Comparison of ENCODE assay signal across 24 mouse cellular contexts in the genomic region with DNA sequence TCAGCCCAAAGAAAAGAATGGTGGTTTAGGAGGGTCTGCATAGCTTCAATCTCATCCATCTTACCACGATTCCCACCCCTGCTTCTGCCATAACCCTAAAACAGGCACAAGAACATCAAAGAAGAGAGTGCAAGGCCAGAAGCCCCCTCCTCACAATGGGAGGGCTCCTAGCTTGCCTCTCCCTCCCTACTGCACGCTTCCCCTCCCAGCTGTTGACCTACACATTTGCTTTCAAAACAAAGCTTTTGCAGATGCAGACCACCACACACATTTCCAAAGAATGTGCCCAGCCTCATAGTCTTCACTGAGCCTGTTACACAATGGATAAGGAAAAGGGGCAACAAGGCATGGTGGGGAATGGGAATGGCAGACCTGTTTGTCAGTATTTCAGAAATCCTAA.
A peak's percentile ranks its signal among the peaks of the same experiment; 100 is the strongest.
DNase-seq lines count a peak whose midpoint lies in the region; ATAC-seq lines count a peak whose summit lies in the region.
"Had no signal": no experiment of that assay in that cellular context is flagged by ENCODE, and none has a peak within 500 bp of the region (broad histone marks: within the 10 kb centered on the region; RNA-seq: fewer than 3 reads in every experiment).

No protein-coding gene starts in this region.

- 45% methylated on average over 2 of the region's 2 CpGs for WGBS in hindbrain, embryonic 11.5 days
- WGBS in hindbrain, embryonic 16.5 days = 33% methylated on average over 2 of the region's 2 CpGs
- WGBS in embryonic facial prominence, embryonic 10.5 days = 49% methylated on average over 2 of the region's 2 CpGs
- WGBS in forebrain, embryonic 13.5 days = 41% methylated on average over 2 of the region's 2 CpGs
- 28% methylated on average over 2 of the region's 2 CpGs for WGBS in midbrain, embryonic 14.5 days

- no peak overlapping the region for H3K4me3 ChIP-seq in hindbrain, embryonic 11.5 days (ENCODE audit: low read depth, low read length)
- no peak overlapping the region for H3K4me3 ChIP-seq in hindbrain, embryonic 16.5 days (ENCODE audit: low read length)
- H3K4me3 ChIP-seq in embryonic facial prominence, embryonic 10.5 days = no peak overlapping the region
- no peak overlapping the region for H3K4me3 ChIP-seq in forebrain, embryonic 13.5 days
- H3K4me3 ChIP-seq in midbrain, embryonic 14.5 days (replicated peaks; ENCODE audit: low read depth, low read length) = no peak overlapping the region
- H3K4me3 ChIP-seq: embryonic facial prominence, embryonic 13.5 days; erythroblast, embryonic 14.5 days; gastrocnemius, adult 2 months; heart, embryonic 10.5 days; left cerebral cortex, adult 2 months; liver, embryonic 13.5 days had no signal

- peaks cover 3% of the 10 kb centered on the region; the same call in 1 of the 2 replicates for H3K9me3 ChIP-seq in hindbrain, embryonic 11.5 days (ENCODE audit: control insufficient read depth, low read length)
- peaks cover 2% of the 10 kb centered on the region; the same call in 1 of the 2 replicates for H3K9me3 ChIP-seq in hindbrain, embryonic 16.5 days (ENCODE audit: control insufficient read depth, low read length)
- peaks cover 10% of the 10 kb centered on the region; the same call in 1 of the 2 replicates for H3K9me3 ChIP-seq in embryonic facial prominence, embryonic 10.5 days
- H3K9me3 ChIP-seq in forebrain, embryonic 13.5 days (replicated peaks) = no peaks in the 10 kb centered on the region; the same call in none of the 2 replicates
- peaks cover 3% of the 10 kb centered on the region; the same call in 1 of the 2 replicates for H3K9me3 ChIP-seq in midbrain, embryonic 14.5 days (ENCODE audit: control insufficient read depth, low read length)
- H3K9me3 ChIP-seq: embryonic facial prominence, embryonic 13.5 days; heart, embryonic 10.5 days; liver, embryonic 13.5 days had no signal

- DNase-seq in hindbrain, embryonic 11.5 days (ENCODE audit: low spot score) = peak; percentile 9
- peak; percentile 9 for DNase-seq in embryonic facial prominence, embryonic 10.5 days (ENCODE audit: low spot score)
- no peak for DNase-seq in midbrain, embryonic 14.5 days
- DNase-seq in adrenal gland, adult 18-20 months (ENCODE audit: low spot score in 2 of 2) = no peak
- DNase-seq in adipocyte (ENCODE audit: low spot score) = no peak
- DNase-seq: adrenal gland, postnatal 14 days; cerebellum, adult 2 months; cerebellum, postnatal 25 days; gastrocnemius, adult 2 months; kidney, adult 9 months; kidney, postnatal 25 days; liver, embryonic 13.5 days; lung, adult 2 months; lung, postnatal 14 days; right cerebral cortex, postnatal 25 days; spleen, adult 18-20 months had no signal

- H3K36me3 ChIP-seq in hindbrain, embryonic 11.5 days (ENCODE audit: control insufficient read depth, insufficient read depth, low read length) = no peaks in the 10 kb centered on the region
- no peaks in the 10 kb centered on the region for H3K36me3 ChIP-seq in hindbrain, embryonic 16.5 days (ENCODE audit: control insufficient read depth, insufficient read depth, low read length)
- no peaks in the 10 kb centered on the region for H3K36me3 ChIP-seq in embryonic facial prominence, embryonic 10.5 days (replicated peaks)
- H3K36me3 ChIP-seq in forebrain, embryonic 13.5 days (ENCODE audit: poor library complexity, severe bottlenecking) = no peaks in the 10 kb centered on the region
- H3K36me3 ChIP-seq in midbrain, embryonic 14.5 days (ENCODE audit: control insufficient read depth, insufficient read depth, low read length) = no peaks in the 10 kb centered on the region
- H3K36me3 ChIP-seq: embryonic facial prominence, embryonic 13.5 days; heart, embryonic 10.5 days; liver, embryonic 13.5 days had no signal

- H3K27me3 ChIP-seq in hindbrain, embryonic 11.5 days (ENCODE audit: control insufficient read depth, insufficient read depth, low read length) = no peaks in the 10 kb centered on the region
- no peaks in the 10 kb centered on the region for H3K27me3 ChIP-seq in hindbrain, embryonic 16.5 days (replicated peaks; ENCODE audit: control insufficient read depth, insufficient read depth, low read length)
- no peaks in the 10 kb centered on the region for H3K27me3 ChIP-seq in embryonic facial prominence, embryonic 10.5 days (replicated peaks; ENCODE audit: low read depth, poor library complexity, severe bottlenecking)
- no peaks in the 10 kb centered on the region for H3K27me3 ChIP-seq in forebrain, embryonic 13.5 days
- H3K27me3 ChIP-seq in midbrain, embryonic 14.5 days (ENCODE audit: control insufficient read depth, insufficient read depth, low read length) = no peaks in the 10 kb centered on the region
- H3K27me3 ChIP-seq: embryonic facial prominence, embryonic 13.5 days; liver, embryonic 13.5 days had no signal

- H3K4me1 ChIP-seq in hindbrain, embryonic 11.5 days (replicated peaks; ENCODE audit: control insufficient read depth, insufficient read depth, low read length) = no peaks in the 10 kb centered on the region
- H3K4me1 ChIP-seq in hindbrain, embryonic 16.5 days (ENCODE audit: control insufficient read depth, insufficient read depth, low read depth, low read length) = no peaks in the 10 kb centered on the region
- H3K4me1 ChIP-seq in embryonic facial prominence, embryonic 10.5 days = no peaks in the 10 kb centered on the region
- 0 out of 2 replicates have a peak, but pooled peaks cover 5% of the 10 kb centered on the region for H3K4me1 ChIP-seq in forebrain, embryonic 13.5 days
- H3K4me1 ChIP-seq in midbrain, embryonic 14.5 days (ENCODE audit: control insufficient read depth, insufficient read depth, low read length) = no peaks in the 10 kb centered on the region
- H3K4me1 ChIP-seq: embryonic facial prominence, embryonic 13.5 days; heart, embryonic 10.5 days; liver, embryonic 13.5 days had no signal

- peak overlapping the region; percentile 36; the same call in 1 of the 2 replicates for H3K27ac ChIP-seq in hindbrain, embryonic 11.5 days (ENCODE audit: low read depth, low read length)
- no peak overlapping the region for H3K27ac ChIP-seq in hindbrain, embryonic 16.5 days (ENCODE audit: low read depth, low read length)
- H3K27ac ChIP-seq in embryonic facial prominence, embryonic 10.5 days (replicated peaks) = peak overlapping the region; percentile 37
- peak overlapping the region; percentile 65 for H3K27ac ChIP-seq in forebrain, embryonic 13.5 days
- peak overlapping the region; percentile 49 for H3K27ac ChIP-seq in midbrain, embryonic 14.5 days (replicated peaks; ENCODE audit: low read depth, low read length)
- H3K27ac ChIP-seq: embryonic facial prominence, embryonic 13.5 days; gastrocnemius, adult 2 months; heart, embryonic 10.5 days; left cerebral cortex, adult 2 months; liver, embryonic 13.5 days had no signal

- H3K4me2 ChIP-seq in hindbrain, embryonic 11.5 days (replicated peaks; ENCODE audit: low read depth, low read length) = no peak overlapping the region
- no peak overlapping the region for H3K4me2 ChIP-seq in hindbrain, embryonic 16.5 days (ENCODE audit: low read length)
- H3K4me2 ChIP-seq in forebrain, embryonic 13.5 days = no peak overlapping the region
- no peak overlapping the region for H3K4me2 ChIP-seq in midbrain, embryonic 14.5 days (ENCODE audit: low read length)
- H3K4me2 ChIP-seq: embryonic facial prominence, embryonic 13.5 days; liver, embryonic 13.5 days had no signal

- no peak overlapping the region for H3K9ac ChIP-seq in hindbrain, embryonic 11.5 days (ENCODE audit: low read depth, low read length)
- H3K9ac ChIP-seq in hindbrain, embryonic 16.5 days (ENCODE audit: low read depth, low read length) = no peak overlapping the region
- no peak overlapping the region for H3K9ac ChIP-seq in forebrain, embryonic 13.5 days
- no peak overlapping the region for H3K9ac ChIP-seq in midbrain, embryonic 14.5 days (replicated peaks; ENCODE audit: low read length)
- H3K9ac ChIP-seq: embryonic facial prominence, embryonic 13.5 days; liver, embryonic 13.5 days had no signal

- peak; percentile 34; the same call in 1 of the 2 replicates for ATAC-seq in hindbrain, embryonic 11.5 days (ENCODE audit: low FRiP score)
- no peak for ATAC-seq in hindbrain, embryonic 16.5 days
- ATAC-seq in forebrain, embryonic 13.5 days = no peak
- no peak for ATAC-seq in midbrain, embryonic 14.5 days (ENCODE audit: low FRiP score, low TSS enrichment)
- ATAC-seq: activated CD4-positive, CD25-positive, alpha-beta regulatory T cell, adult 4 months; intestine, embryonic 16.5 days had no signal

Comparison
In these comparisons a context has a peak if more than half of its experiments do, and no peak if none do; other contexts are left out.
1. DNase-seq: peak in hindbrain, embryonic 11.5 days (single experiment) and embryonic facial prominence, embryonic 10.5 days (single experiment); none in midbrain, embryonic 14.5 days (single experiment), adrenal gland, adult 18-20 months (0 of 2) and adipocyte (single experiment).